Mouse (Mus musculus): Measurements from ENCODE around the gene Il1rap.

- TF ChIP-seq GATA1 (IDR thresholded peaks at IDR 0.05; ENCODE audit: low read length) = no peak
- no peak for TF ChIP-seq TAL1 (IDR thresholded peaks at IDR 0.05; ENCODE audit: low read length)
Measured at GRCm38 (mm10) chr16:26643077-26643476, 61.6 kb downstream of the Il1rap start.
